Mouse (Mus musculus) 3T3-L1 (cell line): Measurements from ENCODE around the gene Scn11a.

Experiments
- DNase-seq: peaks from one replicate; pipeline ENCODE4 v3.0.0-alpha.2; 2015; ENCODE audit warnings: low read depth, low spot score

Gene Scn11a

GRCm38 (mm10) chr9:119796791-119797190 is 28.5 kb downstream of the Scn11a start:
- DNase-seq = no peak

DNA sequence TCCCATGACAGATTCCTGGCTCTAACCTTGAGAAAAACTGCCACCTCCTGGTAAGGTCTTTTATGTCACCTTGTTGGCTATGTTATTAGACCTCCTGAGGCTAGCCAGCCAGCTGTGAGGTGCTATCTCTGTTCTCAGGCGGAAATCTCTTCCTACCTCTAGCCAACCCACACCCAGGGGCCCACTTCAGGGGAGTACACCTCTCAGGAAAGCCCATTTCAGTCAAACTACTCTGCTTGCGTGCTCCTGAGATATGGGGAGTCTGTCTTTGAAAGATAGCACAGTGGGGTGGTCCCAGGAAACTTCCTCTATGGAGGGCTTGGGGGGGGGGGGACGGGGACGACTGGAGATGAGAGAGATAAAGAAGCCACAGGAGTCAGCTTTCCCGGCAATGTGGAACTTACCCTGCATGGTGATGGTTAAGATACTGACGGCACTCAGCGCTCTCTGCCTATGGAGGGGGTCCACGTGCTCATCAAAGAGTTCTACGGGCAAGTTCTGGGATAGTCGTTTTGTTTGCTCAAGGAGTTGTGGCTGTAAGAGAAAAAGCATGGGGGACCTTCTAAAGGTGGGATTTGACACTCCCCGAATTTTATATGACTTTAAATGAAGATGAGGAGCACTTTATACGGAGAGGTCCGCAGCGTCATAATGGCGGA is 29.9 kb downstream of the Scn11a start:
- no peak for DNase-seq

DNA sequence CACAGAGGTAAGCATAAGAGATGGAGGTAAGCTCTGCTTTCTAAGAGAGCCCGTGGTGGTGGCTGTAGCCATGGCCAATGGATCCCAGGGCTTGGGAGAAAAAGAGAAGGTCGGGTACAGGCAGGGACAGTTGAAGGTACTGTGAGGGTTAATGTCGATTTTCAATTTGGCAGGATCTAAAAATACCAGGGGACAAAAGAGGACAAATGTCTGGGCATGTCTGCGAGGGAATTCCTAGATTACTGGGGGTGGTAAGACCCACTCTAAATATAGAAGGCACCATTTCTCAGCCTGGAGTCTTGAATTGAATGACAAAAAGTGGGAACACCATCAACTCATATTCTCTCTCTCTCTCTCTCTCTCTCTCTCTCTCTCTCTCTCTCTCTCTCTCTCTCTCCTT is 30.8 kb downstream of the Scn11a start:
- no peak for DNase-seq

- DNase-seq = no peak
Observed at GRCm38 (mm10) chr9:119792505-119792904, 32.8 kb downstream of the Scn11a start.

- no peak for DNase-seq
Observed at GRCm38 (mm10) chr9:119780901-119781300, 44.4 kb downstream of the Scn11a start.

- no peak for DNase-seq
Observed at GRCm38 (mm10) chr9:119776661-119777060, 48.6 kb downstream of the Scn11a start.

DNA sequence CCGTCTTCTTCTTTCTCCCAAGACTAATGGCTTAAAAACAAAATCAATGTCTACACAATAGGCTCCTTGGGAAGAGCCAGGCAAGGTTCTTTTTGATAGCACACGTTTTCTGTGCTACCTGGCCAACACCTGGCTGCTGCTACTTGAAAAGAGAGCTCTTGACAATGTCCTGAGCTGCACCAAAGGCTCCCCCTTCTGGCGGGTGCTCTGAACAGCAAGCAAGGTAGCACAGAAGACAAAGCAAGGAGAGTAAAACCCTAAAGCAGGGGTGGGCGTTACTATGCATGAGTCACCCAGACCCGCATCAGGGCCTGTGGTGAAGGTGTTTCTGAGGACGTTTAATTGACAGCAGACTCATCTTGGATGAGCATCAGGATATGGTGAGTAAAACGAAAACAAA is 56.7 kb downstream of the Scn11a start:
- peak; percentile 36 for DNase-seq

GRCm38 (mm10) chr9:119760226-119760625 is 65.0 kb downstream of the Scn11a start:
- no peak for DNase-seq

DNA sequence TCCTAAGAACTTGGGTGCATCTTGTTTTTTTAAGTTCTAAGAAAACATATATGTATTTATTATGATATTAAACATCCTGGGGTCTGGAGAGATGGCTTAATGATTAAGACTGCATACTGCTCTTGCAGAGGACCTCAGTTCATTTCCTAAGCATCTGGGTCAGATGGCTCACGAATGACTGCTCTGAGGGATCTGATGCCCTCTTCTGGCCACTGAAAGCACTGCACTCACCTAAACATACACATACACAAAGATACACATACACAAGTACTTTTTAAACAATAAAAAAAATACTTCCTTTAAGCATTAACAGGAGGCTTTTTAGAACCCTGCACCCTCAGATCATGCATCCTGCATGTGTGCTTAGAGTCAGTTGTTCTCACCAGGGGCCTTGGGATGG is 65.8 kb downstream of the Scn11a start:
- DNase-seq = no peak

DNA sequence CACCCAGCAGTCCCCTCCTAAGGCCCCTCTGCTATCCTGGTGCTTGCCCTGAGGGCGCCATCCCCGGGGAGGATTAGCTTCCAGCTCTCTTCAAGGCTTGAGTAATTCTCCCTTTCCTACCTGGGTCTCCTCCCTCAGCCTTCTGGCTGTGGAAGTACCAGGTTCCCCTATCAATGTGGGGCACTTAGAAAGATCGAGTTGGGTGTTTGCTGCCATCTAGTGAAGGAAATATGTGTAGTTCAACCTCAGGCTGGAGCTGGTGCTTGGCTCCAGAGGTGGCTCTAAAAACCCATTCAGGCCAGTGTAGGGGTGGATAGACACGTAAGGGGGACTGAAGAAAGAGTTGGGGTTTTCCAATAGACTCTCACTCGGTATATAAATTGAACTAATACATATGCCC is 73.7 kb downstream of the Scn11a start:
- peak; percentile 69 for DNase-seq

DNA sequence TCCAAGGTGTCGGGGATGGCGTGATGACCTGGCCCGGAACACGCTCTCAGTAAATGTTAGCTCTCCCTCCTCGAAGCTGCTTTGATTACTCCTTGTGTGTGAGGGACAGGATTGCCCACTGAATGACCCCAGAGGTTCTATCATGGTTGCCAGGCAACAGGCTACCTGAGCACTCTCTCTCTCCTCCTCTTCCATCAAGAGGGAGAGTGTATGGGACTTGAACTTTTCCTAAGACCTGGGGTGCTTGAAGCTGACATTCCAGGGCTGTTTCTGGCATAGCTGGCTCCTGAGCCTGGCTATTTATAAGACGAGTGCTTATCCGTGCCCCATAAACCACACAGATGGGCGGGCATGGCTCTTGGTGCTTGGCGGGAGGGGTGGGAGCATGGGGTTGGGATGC is 76.1 kb downstream of the Scn11a start:
- no peak for DNase-seq

DNA sequence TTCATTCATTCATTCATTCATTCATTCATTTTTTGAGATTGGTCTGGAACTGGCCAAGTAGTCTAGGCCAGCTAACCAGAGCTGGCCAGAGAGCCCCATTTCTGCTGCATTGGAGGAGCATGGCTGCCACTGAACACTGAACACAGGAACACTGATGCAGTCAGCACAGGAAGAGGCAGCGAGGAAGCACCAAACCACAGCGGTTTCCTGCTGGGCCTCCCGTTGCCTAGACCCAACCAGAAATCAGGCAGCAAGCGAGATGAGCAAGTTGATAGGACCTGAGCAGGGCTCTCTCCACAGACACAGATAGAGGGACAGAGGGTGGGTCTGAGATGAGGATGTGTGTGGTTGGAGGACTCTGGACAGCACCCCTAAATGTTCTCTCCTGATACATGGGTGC is 81.4 kb downstream of the Scn11a start:
- DNase-seq = no peak

GRCm38 (mm10) chr9:119743312-119743711 is 81.9 kb downstream of the Scn11a start:
- DNase-seq = peak; percentile 13

DNA sequence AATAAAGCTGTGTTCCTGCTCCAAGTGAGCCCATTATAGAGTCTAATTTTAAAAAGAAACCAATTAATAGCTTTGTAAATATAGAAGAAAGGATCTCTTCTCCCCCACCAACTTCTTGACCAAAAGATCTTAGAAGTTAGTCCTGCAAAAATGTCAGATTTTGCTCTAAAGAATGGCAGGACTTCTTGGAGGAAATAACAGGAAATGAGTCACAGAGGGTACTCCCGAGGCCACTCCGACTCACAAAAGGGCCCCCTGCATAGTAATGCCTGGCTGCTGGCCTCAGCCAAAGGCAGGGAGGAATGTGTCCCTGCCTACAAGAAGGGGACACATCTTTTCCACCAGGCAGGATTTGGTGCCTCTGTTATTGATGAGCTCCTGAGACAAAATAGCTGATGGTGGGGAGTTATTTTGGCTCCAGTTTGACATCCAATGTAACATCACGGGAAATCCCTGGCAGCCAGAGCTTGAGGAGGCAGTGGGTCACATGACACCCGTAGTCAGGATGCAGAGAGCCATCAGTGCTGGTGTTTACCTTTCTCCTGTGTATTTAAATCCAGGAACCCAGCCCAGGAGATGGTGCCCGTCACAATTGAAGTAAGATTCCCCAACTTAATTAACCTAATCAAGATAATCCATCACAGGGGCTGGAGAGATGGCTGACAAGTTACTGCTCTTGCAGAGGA is 84.0 kb downstream of the Scn11a start:
- peak; percentile 68 for DNase-seq

GRCm38 (mm10) chr9:119728412-119729097 is 96.7 kb downstream of the Scn11a start:
- DNase-seq = no peak

GRCm38 (mm10) chr9:119726990-119727389 is 98.3 kb downstream of the Scn11a start:
- DNase-seq = no peak

- DNase-seq = no peak
Observed at GRCm38 (mm10) chr9:119725293-119725862, 99.9 kb downstream of the Scn11a start.

GRCm38 (mm10) chr9:119719222-119719621 is 106.0 kb downstream of the Scn11a start, which contains the start of gene Scn10a:
TSS of gene Scn10a (minus strand) at chr9:119719322.
- DNase-seq = no peak

GRCm38 (mm10) chr9:119706700-119707099 is 118.6 kb downstream of the Scn11a start:
- peak; percentile 54 for DNase-seq
